Mouse (Mus musculus) spleen, adult 2 months (tissue): ENCODE data around the gene Unc13d. TPM values are rescaled to one million over a fixed set of nuclear protein-coding genes. Genes with fewer than 3 reads are reported as not detected.
"Not testable (repeated sequence)": the region's sequence is repeated elsewhere in the genome, so short reads cannot be mapped to it uniquely, and the experiment has no call there.

Experiments used
- DNase-seq, 2 experiments: peaks; one replicate each; pipeline versions ENCODE4 v3.0.0 to v3.0.0-alpha.2; 2012 to 2021; ENCODE audit warnings: low spot score in 2 of 2, low read depth in 1 of 2
- H3K27ac ChIP-seq: fragments of 200-500 bp; 2 replicates; pipeline ENCODE4 v1.5.1; 2012; ENCODE audit warnings: low read length, inconsistent platforms; ENCODE audit not compliant: insufficient read depth
- H3K27me3 ChIP-seq: fragments of 200-500 bp; 2 replicates; pipeline ENCODE4 v1.6.1; 2012; ENCODE audit warnings: mild to moderate bottlenecking, moderate library complexity, low read length, inconsistent platforms; ENCODE audit not compliant: control insufficient read depth, insufficient read depth
- H3K36me3 ChIP-seq: fragments of 200-500 bp; 2 replicates; pipeline ENCODE4 v1.6.1; 2012; ENCODE audit warnings: mild to moderate bottlenecking, low read length, inconsistent platforms; ENCODE audit not compliant: control insufficient read depth, insufficient read depth
- H3K4me1 ChIP-seq: fragments of 200-500 bp; 2 replicates; pipeline ENCODE4 v1.6.1; 2011; ENCODE audit warnings: inconsistent platforms; ENCODE audit not compliant: control insufficient read depth, insufficient read depth, insufficient read length
- H3K4me3 ChIP-seq: fragments of 200-500 bp; 2 replicates; pipeline ENCODE4 v1.5.1; 2011; ENCODE audit warnings: mild to moderate bottlenecking, inconsistent platforms; ENCODE audit not compliant: insufficient read depth, insufficient read length; ENCODE audit errors: extremely low read depth
- CTCF ChIP-seq: fragments of 200-500 bp; IDR thresholded peaks from 2 replicates; pipeline ENCODE4 v1.5.1; 2011; ENCODE audit warnings: mild to moderate bottlenecking, inconsistent platforms; ENCODE audit not compliant: insufficient read depth, insufficient read length, insufficient replicate concordance; ENCODE audit errors: extremely low read depth
- POLR2A ChIP-seq: fragments of 200-500 bp; IDR thresholded peaks from 2 replicates; pipeline ENCODE4 v1.6.1; 2011; ENCODE audit warnings: low read depth, low read length, inconsistent platforms
- WGBS: fragments of 180-500 bp; shearing (Covaris S2); methylation state at CpG from one replicate; pipeline ENCODE4 v1.1.7; 2018; 5-methylcytosine and 5-hydroxymethylcytosine counted together
- polyA plus RNA-seq: library from polyadenylated mRNA; depleted of rRNA; stranded (reverse); fragments of >200 nt; gene quantifications from 2 replicates; pipeline ENCODE4 v1.2.3, GENCODE M21; 2012

Unc13d gene
- polyA plus RNA-seq, 1 experiment: 49.4 TPM

- no peak for DNase-seq
- H3K36me3 ChIP-seq: no peaks in the 10 kb centered on the region
- H3K4me3 ChIP-seq: no peak overlapping the region
- no peak for TF ChIP-seq CTCF
- no peak for TF ChIP-seq POLR2A
- peaks cover 4% of the 10 kb centered on the region; the same call in 1 of the 2 replicates for H3K4me1 ChIP-seq
- H3K27ac ChIP-seq: 0 out of 2 replicates have a peak overlapping the region, but pooled peaks have one; percentile 2
- no peaks in the 10 kb centered on the region for H3K27me3 ChIP-seq
- WGBS: 68% methylated on average over 6 of the region's 6 CpGs
These were observed 22.6 kb upstream of the Unc13d start for GRCm38 (mm10) chr11:116100385-116100784.

GRCm38 (mm10) chr11:116099462-116099861, 21.7 kb upstream of the Unc13d start:
- DNase-seq: no peak
- H3K4me1 ChIP-seq: peaks cover 4% of the 10 kb centered on the region; the same call in 1 of the 2 replicates
- no peaks in the 10 kb centered on the region for H3K36me3 ChIP-seq
- no peak overlapping the region for H3K27ac ChIP-seq
- no peaks in the 10 kb centered on the region for H3K27me3 ChIP-seq
- TF ChIP-seq CTCF (no peak), POLR2A (no peak)
- H3K4me3 ChIP-seq: no peak overlapping the region
- 80% methylated on average over 6 of the region's 6 CpGs for WGBS

GRCm38 (mm10) chr11:116098711-116099460, 21.1 kb upstream of the Unc13d start:
- TF ChIP-seq POLR2A (no peak), CTCF (no peak)
- WGBS: 87% methylated on average over 14 of the region's 14 CpGs
- Histone ChIP-seq H3K4me1 (peaks cover 4% of the 10 kb centered on the region; the same call in 1 of the 2 replicates), H3K4me3 (no peak overlapping the region), H3K36me3 (no peaks in the 10 kb centered on the region), H3K27ac (no peak overlapping the region), H3K27me3 (no peaks in the 10 kb centered on the region)
- no peak for DNase-seq

- WGBS: 63% methylated on average over 5 of the region's 5 CpGs
- Histone ChIP-seq H3K36me3 (no peaks in the 10 kb centered on the region), H3K4me1 (peaks cover 1% of the 10 kb centered on the region; the same call in 1 of the 2 replicates), H3K27ac (no peak overlapping the region), H3K4me3 (no peak overlapping the region), H3K27me3 (no peaks in the 10 kb centered on the region)
- peak; percentile 4; the same call in 1 of the 2 replicates for TF ChIP-seq CTCF
- no peak for TF ChIP-seq POLR2A
- no peak for DNase-seq
These were observed 18.7 kb upstream of the Unc13d start for GRCm38 (mm10) chr11:116096213-116097108.

- no peaks in the 10 kb centered on the region for H3K27me3 ChIP-seq
- no peak overlapping the region for H3K27ac ChIP-seq
- TF ChIP-seq CTCF (no peak), POLR2A (no peak)
- no peak for DNase-seq
- no peaks in the 10 kb centered on the region for H3K36me3 ChIP-seq
- WGBS: 27% methylated on average over 3 of the region's 3 CpGs
- H3K4me3 ChIP-seq: no peak overlapping the region
- no peaks in the 10 kb centered on the region for H3K4me1 ChIP-seq
These were observed 17.8 kb upstream of the Unc13d start for GRCm38 (mm10) chr11:116095573-116095972.

GRCm38 (mm10) chr11:116093771-116094565, 16.2 kb upstream of the Unc13d start:
- H3K27ac ChIP-seq: peak overlapping the region; percentile 63

GRCm38 (mm10) chr11:116092959-116093358, 15.2 kb upstream of the Unc13d start:
- H3K4me3 ChIP-seq, H3K27ac ChIP-seq, DNase-seq, H3K36me3 ChIP-seq, H3K27me3 ChIP-seq, H3K4me1 ChIP-seq: not testable (repeated sequence)
- 88% methylated on average over 6 of the region's 6 CpGs for WGBS

More at GRCm38 (mm10) chr11:116093771-116094565, 16.2 kb upstream of the Unc13d start:
- no peaks in the 10 kb centered on the region for H3K4me1 ChIP-seq
- DNase-seq: no peak
- TF ChIP-seq POLR2A: no peak
- TF ChIP-seq CTCF: no peak
- 31% methylated on average over 16 of the region's 16 CpGs for WGBS
- H3K36me3 ChIP-seq: no peaks in the 10 kb centered on the region
- no peak overlapping the region for H3K4me3 ChIP-seq
- H3K27me3 ChIP-seq: no peaks in the 10 kb centered on the region
